Mouse (Mus musculus): Measurements from ENCODE around the gene Smarcd2.

The Smarcd2 gene

DNA sequence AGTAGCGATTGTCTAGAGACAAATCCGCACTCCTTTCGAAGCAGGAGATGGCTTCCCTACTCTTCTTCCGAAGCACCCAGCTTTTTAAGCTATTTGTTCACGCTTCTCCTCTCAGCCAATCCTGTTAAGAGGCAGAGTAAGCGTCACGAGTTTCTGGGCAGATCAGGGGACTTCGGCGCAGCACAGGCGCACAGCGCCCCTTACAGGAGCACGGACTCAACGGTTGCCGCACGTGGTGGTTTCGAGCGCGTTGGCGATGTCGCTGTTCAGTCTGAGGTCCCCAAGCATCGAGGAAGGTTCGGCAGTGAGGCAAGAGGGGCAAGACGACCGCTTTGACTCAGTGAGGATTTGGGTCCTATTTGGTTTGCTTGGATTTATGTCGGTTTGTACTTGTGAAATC lies 3.7 kb upstream of the Smarcd2 start, which contains the start of gene Tcam1:
TSS of gene Tcam1 (plus strand) at position 219 of the 400 bp plus-strand sequence.
- peak; percentile 97 for DNase-seq (ENCODE audit: low spot score)

DNA sequence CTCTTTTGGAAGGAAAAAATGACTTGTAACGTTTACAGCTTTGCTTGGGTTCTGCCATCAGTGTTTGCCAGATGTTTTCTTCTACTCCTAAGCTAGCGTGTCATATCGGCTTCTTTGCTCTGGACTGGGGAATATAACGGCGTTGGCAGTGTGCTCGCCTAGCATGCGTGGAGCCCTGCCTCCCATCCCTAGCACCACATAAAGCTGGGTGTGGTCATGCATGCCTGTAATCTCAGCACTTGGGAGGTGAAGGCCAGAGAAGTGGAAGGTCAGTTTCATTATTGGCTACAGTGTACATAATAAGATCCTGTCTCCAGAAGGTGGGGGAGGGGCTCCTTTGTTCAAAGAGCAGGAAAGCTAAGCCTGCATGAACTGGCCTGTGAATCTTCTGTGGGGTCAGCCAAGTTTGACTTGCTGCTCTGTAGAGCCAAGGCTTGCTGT lies 2.2 kb upstream of the Smarcd2 start:
- no peak for DNase-seq (ENCODE audit: low spot score)

DNA sequence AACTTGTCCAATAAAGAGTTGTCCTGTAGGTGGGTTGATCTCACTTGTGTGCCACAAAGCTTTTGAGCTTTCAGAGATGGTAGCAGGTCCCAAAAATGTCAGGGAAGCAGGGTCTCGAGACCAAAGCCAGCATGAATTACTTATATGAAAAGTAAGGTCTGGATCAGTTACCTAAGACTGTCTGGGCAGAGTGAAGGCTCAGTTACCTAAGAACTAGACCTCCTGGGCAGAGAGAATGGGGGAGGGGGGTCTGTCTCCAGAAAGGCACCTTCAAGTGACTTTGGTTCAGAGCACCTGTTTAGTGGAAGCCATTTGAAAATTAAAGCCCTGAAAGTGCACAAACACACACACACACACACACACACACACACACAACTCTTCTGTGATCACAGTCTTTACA lies 1.6 kb upstream of the Smarcd2 start:
- no peak for DNase-seq (ENCODE audit: low spot score)

DNA sequence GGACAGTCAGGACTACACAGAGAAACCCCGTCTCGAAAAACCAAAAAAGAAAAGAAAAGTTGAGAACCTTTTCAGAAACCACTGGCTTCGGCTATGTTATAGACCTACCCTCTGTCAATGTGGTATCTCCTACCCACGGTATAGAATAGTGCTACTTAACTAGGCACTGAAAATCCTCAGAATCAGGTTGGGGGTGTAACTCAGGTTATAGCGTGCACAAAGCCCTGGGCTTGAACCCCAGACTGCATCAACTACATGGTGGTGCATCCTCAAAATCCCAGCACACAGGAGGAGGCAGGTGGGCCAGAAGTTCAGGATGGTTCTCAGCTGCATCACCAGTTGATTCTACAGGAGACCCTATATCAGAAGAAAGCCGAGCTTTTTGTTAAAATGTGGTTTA lies 1.0 kb upstream of the Smarcd2 start:
- no peak for DNase-seq (ENCODE audit: low spot score)

DNA sequence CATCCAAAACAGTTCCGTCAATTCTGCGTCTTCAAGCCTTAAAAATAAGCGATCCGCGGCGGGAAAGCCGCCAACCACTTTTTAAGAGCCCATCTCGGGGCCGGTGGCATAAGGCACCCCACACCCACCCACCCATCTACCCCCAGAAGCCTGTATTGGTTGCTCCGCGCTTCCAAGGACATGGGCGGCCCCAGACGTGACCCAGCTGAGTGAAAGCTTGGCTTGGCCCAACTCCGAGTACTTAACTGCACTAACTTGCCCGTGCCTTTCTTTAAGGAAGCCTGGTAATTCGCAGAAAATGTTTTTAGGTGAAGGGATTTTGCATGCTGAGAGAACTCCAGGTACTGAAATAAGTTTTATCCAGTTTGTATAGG lies 526 bp upstream of the Smarcd2 start:
- no peak for DNase-seq (ENCODE audit: low spot score)

DNA sequence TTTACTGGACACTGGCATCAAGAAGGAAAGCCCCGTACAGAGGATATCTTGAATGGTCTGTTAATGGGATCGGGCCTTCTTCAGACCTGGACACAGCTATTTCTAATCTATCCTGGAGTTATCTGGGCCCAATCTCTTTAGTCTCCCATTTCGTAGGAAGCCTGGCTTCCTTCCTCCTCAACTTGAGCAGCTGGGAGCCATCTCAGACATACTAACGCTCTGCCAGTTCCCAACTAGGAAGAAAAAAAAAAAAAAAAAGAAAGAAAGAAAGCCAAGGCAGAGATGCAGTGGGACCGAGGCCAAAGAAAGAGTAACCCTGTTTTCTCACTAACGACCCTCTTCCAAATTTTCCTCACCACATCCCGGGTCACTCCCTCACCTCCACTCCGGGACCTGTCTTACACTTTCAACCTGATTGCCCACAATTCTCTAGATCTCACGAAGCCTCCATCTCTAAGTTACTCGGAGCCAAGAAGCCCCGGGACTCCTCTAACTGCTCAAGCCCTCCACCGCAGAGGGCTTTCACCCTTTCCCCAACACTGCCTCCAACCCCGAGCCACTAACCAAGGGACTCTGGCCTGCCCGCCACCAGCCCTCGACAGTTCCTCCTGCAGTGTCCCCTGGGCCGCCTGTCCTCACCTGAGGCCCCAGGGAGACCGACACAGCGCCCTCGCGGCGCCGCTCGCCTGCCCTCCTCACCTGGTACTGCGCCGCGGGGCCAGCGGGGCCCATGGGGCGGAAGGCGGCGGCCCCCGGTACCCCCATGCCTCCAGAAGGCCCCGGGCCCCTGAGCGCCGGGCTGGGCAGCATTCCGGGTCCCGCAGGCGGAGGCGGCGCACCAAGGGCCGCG lies 753 bp downstream of the Smarcd2 start:
- no peak for DNase-seq (ENCODE audit: low spot score)

DNA sequence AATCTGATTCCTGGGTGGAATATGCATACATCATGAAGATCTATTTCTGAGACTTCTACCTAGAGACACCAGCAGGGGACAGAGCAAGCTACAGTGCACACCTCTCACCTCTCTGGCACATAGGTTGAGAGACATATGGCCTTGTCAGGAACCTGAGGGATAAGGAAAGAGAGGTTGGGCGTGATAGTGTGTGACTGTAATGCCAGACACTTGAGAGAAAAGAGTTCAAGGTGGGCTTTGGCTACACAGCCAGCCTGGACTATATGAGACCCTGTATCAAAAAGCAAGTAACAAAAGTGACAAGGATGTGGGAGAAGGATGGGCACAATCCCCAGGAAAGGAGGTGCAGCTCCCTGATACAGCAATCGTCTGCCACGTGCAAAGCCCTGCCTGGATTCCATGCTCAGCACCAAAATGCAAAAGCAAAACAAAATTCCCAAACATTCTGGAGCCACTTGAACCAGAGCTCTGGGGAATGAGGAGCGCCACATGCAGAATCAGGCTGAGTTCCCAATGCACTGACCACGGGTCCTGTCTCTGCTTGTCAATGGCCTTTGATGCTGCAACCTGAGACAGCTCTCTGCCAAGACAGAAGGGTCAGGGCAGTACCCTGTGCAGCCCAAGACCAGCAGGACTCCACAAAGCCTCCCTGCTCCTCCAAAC lies 1.5 kb downstream of the Smarcd2 start:
- DNase-seq (ENCODE audit: low spot score), result no peak

DNA sequence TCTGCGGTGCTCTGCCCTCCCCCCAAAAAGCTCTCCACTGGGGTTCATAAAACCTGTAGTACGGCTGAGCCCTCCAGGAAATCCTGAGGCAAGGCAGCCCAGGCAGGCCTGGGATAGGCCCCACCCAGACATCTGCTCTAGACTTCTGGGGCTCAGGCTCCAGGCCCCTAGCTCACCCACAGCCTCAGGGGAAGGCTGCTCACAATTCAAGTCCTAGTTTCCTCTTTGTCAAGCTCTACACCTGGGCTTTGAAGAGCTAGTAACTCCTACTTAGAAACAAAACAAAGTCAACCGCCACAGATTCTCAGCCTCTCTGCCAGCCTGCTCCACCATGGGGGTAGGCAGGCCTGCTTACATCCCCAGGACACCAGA lies 3.7 kb downstream of the Smarcd2 start:
- DNase-seq (ENCODE audit: low spot score), result no peak

DNA sequence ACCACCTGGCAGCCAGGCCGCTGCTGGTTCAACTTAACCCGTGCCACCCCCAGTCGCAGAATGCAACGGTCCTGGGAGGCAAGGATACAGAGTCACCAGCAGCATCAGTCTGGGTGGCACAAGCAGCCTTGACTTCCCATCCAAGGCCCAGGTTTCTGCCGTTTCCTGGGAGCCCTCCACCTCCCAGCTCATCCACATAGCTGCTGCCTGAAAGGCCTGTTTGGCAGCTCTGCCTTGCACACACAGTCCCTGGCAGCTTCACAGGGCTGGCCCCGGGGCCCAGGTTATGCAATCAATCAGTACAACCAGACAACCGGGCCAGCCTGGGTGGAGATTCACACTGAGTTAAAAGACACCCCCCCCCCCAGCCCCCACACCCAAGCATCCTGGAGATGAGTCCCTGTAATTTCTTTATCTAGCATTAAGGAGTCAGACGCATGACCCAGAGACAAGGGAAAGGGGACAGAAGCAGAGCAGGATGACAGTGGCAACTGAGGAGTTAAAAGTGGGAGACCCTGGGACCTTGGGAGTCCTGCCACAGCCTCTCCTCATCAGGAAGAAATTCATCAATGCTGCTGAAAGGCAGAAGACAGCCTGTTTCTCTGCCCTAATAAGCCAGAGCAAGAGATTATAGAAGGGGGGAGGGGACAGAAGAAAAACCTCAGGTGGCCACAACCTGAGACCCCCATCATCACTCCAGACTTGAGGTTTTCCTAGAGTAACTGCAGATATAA lies 4.3 kb downstream of the Smarcd2 start:
- no peak for DNase-seq (ENCODE audit: low spot score)

DNA sequence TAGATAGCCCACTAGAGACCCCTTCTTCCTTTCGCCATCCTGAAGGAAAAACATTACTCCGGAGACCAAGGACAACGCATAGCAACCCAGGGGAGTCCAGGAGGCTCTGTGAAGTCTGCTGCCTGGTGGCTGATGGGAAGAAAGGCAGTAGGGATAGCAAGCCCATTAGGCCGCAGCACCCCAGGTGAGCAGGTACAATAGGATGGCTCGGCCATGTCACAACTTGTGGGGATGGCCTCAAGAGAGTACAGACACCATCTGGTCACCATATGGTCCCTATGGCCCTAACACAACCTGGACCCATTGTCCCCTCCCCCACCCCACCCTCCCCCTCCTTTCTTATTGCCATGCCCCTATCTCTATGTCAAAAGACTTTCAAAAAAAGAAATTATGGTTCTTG lies 4.9 kb downstream of the Smarcd2 start:
- no peak for DNase-seq (ENCODE audit: low spot score)

DNA sequence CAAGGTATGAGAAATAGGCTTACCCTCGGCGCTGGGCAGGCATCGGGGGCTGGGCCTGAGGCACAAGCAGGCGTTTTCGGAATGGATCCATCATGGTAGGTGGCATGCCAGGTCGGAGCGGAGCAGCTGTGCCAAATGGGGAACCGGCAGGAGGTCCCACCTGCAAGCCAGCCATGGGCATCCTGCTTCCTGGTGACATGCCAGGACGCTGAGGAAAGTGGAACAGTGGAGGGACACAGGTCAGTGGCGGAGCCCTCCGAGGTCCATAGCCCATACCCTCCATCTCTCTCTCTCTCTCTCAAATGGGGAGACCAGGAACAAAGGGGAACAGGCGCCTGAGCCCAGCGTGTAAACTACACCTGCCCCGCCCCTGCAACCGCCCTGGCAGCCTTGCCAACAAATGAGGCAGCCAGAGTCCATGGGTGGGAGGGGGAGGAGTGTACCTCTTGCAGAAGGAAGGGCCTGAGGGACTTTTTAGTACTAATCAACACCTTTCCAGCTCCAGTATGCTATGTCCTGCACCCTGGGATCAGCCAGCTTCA lies 5.4 kb downstream of the Smarcd2 start:
- no peak for DNase-seq (ENCODE audit: low spot score)

DNA sequence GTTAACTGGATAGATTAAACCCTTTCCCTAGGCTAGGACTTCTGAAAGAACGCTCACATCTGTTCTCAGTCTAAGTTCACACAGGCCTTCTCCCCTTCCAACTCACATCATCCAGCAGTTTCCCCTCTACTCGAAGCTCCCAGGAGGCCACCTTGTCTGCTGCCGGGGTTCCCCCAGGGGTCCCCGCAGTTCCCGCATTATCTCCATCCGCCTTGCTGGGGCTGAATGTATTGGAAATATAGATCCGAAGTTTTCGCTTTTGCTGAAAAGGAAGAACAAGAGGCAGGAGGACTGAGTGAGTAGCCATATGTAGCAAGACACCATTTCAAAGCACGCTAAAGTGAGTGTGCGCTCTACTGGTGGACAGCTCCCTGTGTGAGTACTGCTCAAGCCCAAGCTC lies 6.3 kb downstream of the Smarcd2 start:
- DNase-seq (ENCODE audit: low spot score), result no peak

DNA sequence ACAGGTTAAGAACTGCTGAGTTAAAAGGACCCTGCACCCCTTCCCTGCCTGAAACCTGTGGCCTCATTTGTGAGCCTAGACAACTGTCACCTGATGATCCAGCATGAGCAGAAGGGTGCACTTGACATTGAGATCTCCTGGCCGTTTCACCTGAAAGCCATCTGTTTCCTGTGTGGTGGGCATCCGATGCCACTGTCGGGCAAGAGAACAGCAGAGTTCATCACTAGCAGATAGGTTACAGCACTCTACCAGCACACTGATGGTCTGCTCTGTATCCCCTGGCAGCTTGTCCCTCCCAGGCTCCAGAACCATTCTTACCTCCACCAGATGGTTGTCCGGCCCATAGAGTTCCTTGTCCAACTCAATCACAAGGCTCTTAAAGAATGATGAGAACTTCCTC lies 7.2 kb downstream of the Smarcd2 start:
- no peak for DNase-seq (ENCODE audit: low spot score)

DNA sequence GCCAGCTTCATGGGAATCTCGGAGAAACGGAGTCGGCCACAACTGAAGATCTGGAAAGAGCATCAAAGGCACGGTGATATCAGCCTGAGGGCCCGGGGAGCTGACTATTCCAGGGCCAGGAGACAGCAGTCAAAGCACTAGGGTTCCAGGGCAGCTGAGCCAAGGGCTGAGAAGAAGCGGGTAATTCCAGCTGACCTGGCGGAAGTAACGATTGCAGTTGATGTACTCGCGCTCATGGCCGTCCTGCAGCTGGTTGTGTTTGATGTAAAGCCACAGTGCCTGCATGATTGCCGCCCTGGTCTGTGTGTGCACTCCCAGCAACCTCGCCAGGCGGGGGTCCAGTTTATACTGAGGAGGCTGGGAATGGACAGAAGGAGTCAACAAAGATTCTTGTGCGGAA lies 7.8 kb downstream of the Smarcd2 start:
- no peak for DNase-seq (ENCODE audit: low spot score)

DNA sequence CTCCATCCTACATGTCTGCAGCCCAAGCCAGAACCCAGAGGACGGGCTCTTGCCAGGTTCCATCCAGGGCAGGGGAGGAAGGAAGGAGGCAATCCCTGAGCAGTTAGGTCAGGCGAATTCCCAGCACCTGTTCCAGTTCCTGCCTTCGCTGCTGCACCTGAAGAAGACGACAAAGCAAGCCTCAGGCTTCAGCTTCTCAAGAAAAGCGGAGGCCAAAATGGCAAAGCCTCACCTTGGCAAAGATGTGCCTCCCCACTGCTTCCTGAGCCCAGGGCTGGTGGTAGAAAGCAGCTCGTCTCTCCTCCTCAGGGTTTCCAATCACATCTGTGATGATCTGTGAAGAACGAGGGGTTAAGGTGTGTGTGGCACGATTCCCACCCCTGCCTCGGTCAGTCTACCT lies 8.8 kb downstream of the Smarcd2 start:
- DNase-seq (ENCODE audit: low spot score), result no peak

DNA sequence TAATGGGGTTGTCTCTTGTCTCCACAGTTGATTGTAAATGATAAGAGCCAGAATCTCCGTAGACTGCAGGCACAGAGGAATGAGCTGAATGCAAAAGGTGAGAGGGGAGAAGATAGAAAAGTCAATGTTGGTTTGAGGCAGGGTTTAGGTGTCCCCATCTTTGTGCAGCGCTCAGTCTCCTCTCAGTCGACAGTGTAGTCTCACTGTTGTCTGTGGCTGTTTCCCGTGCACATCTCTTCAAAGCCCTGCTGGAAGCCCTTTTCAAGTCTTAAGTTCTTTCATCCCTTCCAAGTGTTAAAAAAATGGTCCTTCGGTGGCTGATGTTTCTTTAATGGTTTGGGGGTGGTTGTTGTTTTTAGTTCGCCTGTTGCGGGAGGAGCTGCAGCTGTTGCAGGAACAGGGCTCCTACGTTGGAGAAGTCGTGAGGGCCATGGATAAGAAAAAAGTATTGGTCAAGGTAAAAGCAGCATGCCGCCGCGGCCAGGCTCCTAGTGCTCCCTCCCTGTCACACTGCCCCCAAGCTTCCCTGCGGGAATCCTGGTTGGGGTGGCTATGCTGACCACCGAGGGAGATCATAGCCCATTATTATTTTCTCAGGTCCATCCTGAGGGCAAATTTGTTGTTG lies 11.8 kb downstream of the Smarcd2 start:
- DNase-seq (ENCODE audit: low spot score), result no peak

DNA sequence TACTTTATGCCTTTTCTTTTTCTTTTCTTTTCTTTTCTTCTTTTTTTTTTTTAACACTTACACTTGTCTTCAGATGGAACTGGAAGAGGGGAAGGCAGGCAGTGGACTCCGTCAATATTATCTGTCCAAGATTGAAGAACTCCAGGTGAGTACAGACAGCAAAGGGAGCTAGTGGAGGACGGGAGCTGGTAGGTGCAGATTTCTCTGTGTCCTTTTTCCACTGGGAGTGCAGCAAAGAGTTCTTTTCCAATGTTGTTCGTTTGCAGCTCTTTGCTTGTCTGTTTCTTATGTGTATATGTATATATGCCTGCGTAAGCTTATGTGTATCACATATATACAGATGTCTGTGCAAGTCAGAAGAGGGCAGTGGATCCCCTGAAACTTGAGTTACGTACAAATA lies 16.0 kb downstream of the Smarcd2 start:
- DNase-seq (ENCODE audit: low spot score), result no peak

DNA sequence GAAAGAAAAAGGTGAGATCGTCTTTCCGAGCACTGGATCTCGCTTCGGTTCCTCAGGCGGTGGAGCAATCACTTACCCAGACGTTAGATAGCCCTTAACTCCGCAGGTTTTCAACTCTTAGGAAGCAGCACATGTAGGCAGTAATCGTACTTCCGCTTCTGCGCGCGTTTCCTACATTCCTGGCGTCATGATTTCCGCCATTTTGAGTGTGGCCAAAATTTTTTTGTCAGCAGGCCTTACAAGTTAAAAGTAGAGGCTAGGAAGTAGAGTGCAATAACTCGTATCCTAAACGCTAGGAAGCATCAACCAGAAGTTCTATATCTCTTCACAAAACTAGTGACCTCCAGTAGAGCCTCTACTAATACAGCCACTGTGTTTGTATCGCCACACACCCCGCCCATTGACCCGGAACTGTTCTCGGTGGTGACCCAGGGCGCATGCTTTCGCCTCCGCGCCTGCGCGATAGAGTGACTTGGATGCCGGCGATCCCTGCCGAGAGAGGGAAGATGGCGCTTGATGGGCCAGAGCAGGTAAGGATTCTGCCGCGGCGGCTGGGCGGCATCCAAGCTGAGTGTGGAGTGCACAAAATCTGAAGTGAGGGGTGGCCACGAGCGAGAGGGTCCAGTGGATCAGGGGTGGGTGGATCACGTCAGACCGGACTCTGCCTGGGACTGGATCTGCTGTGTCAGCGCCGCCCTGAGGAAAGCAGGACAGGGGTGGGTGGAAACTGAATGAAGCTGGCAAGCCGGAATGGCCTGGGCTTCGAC lies 16.9 kb downstream of the Smarcd2 start, which contains the start of the genes Ftsj3 and Psmc5:
TSS of gene Ftsj3 (minus strand) at position 395 of the 767 bp plus-strand sequence.
TSS of gene Psmc5 (plus strand) at position 470 of the 767 bp plus-strand sequence.
- peak; percentile 99 for DNase-seq (ENCODE audit: low spot score)

DNA sequence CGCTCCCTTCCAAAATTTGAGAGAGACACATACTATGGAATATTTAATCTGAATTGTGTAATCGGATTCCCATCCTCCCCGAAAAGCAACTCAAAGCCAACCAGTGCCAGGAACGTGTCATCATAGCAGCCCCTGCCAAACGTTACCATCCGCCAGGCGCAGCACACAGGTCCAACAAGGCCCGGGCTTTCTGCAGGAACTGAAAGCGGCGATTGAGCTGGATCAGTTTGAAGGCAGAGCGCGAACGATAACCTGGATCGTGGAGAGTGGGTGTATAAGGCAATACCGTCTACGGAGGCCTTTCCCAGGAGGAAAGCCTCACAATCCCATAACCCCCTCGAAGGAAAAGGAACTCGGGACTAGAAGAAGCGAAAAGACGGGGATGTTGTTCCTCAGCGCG lies 17.6 kb downstream of the Smarcd2 start:
- DNase-seq (ENCODE audit: low spot score), result no peak

DNA sequence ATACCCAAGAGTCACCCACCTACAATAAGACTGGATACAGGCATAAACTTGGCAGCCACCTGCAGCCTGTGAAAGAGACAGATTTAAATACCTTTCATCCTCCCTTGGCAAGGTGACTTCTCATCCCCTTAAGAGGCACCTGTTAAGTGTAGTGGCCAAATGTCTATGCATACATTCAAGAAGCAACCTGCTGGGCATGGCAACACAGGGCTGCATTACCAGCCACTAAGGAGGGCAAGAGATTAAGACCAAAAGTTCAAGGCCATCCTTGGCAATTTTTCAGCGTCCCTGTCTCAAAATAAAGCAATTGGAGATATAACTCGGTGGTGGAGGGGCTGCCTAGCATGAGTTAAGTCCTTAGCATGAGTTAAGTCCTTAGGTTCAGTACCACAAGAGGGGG lies 18.0 kb downstream of the Smarcd2 start:
- no peak for DNase-seq (ENCODE audit: low spot score)

DNA sequence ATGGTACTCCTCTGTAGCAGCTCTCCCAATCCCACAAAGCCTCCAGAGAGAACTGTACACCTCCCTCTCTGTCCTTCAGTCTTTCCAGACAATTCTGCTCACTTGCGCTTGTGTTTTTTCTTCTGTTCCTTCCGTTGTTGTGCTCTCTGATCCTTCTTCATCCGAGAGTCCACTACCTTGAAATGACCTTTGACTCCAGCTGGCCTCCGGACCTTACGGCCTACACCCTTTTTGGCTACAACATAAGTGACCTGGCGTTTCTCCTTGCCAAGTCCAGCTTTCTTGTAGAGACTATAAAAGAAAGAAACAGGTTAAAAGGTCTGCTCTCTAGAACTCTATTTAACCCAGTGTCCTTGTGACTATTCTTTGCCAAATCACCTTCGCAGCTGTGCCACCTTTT lies 23.4 kb downstream of the Smarcd2 start:
- DNase-seq (ENCODE audit: low spot score), result no peak
